Mouse (Mus musculus): ENCODE results near the gene Wscd1. TPM values are rescaled to one million over a fixed set of nuclear protein-coding genes. Genes with fewer than 3 reads are reported as not detected.
"Not testable (repeated sequence)": the region's sequence is repeated elsewhere in the genome, so short reads cannot be mapped to it uniquely, and the experiment has no call there.

The Wscd1 gene
- polyA plus RNA-seq, 1 experiment from 2014 or later: 15.5 TPM

DNA sequence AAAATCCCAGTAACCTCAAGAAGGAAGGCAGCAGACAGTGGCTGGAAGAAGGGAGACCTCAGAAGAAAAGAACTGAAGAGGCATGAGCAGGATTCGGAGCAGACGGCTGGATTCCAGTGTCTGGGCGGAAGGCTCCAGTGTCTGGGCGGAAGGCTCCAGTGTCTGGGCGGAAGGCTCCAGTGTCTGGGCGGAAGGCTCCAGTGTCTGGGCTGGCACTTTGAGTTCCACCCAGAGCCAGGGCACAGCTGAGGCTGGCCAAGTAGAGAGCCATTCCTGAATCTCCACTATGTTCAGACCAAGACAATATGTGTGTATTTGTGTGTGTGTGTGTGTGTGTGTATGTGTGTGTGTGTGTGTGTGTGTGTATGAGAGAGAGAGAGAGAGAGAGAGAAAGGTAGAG, 71.8 kb downstream of the Wscd1 start:
- DNase-seq (ENCODE audit: low spot score): not testable (repeated sequence)

GRCm38 (mm10) chr11:71822031-71822430, 72.3 kb downstream of the Wscd1 start:
- DNase-seq (ENCODE audit: low spot score): no peak

DNA sequence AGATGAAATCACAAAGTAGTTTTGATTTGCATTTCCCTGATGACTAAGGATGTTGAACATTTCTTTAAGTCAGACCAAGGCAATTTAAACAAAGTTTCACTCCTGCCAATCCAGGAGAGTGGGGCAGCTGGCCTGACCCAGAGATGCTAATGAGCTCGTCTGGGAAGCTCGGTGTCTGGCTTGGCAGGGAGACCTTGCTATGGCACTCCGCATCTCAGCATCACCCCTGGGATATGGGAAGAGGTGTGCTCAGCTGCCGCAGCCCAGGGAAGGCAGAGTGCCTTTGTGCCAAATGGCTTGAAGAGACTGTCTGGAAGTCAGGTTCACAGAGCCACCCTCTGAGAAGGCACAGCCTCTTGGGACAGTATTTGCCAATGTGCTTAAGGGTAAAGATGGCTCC, 75.3 kb downstream of the Wscd1 start:
- no peak for DNase-seq (ENCODE audit: low spot score)
